Mouse (Mus musculus) small intestine, adult 2 months (tissue): ENCODE results near the gene Ppara.

Source experiments
- CTCF ChIP-seq: fragments of 200-500 bp; IDR thresholded peaks from 2 replicates; pipeline ENCODE4 v1.5.1; 2012; ENCODE audit warnings: low read depth, mild to moderate bottlenecking, control low read depth, inconsistent platforms, low read length, moderate library complexity, mixed read lengths; ENCODE audit not compliant: insufficient replicate concordance, insufficient read length; ENCODE audit errors: extremely low read depth
- POLR2A ChIP-seq: fragments of 200-500 bp; IDR thresholded peaks from 2 replicates; pipeline ENCODE4 v1.6.1; 2012; ENCODE audit warnings: low read depth, mild to moderate bottlenecking, control low read depth, inconsistent platforms, low read length, moderate library complexity

DNA sequence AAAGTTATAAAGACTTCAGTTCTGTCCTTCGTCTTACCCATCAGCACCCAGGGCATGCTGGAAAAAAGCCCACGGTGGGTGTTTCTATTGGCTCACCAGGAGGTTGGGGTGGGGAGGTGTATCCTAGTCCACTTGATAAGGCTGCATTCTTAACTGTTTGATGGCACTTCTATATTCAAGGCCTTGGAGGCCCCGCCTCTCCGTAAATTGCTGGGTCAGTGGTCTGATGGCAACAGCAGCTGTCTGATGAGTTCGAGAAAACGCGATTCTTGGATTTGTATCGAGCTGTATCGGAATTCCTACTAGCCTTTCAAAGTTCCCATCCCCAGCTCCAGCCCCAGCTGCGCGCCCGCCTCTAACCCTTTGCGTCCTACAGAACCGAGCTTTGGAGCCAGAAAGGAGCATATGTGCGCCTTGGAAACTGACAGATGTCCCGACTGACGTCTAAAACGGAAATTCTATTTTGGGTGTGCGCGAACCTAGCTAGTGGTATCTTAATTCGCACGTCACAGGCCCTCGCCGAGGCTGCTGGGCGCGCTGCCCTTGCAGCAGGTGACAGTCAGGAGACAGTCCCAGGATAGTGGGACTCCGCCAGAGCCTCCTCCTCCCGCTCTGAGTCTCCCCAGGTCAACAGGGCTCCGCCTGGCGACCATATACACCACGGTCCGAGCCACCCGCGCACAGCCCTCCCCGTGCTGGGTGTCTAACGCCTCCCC, 76.2 kb downstream of the Ppara start:
- TF ChIP-seq CTCF: peak; percentile 18; the same call in 1 of the 2 replicates
- TF ChIP-seq POLR2A: no peak
